Mouse (Mus musculus) heart, postnatal 25 days (tissue): Measurements from ENCODE around the gene Zfp787. TPM values are rescaled to one million over a fixed set of nuclear protein-coding genes. Genes with fewer than 3 reads are reported as not detected.
A peak's percentile ranks its signal among the peaks of the same experiment; 100 is the strongest.

Experiments used
- DNase-seq: peaks from one replicate; pipeline ENCODE4 v3.0.0; 2022; ENCODE audit warnings: low spot score
- intact Hi-C: fragments of 180-260 bp; cut with DNase I; formaldehyde crosslinking; loops from one replicate; pipeline ENCODE4 v1.15.1; 2025
- total RNA-seq, 2 experiments: library from RNA; stranded (reverse); gene quantifications; 2 replicates each; pipeline ENCODE4 v1.2.3; 2021

The Zfp787 gene
- total RNA-seq, 2 experiments from 2014 or later, result 29.8 to 33.1 TPM

- DNase-seq, result no peak
- intact Hi-C loops, result loop anchor here (1.0 kb wide), 1 partner anchor 14 kb away; no protein-coding TSS in a partner anchor
Measured at GRCm38 (mm10) chr7:6170391-6170790, 14.6 kb upstream of the Zfp787 start.

GRCm38 (mm10) chr7:6169403-6169802 lies 13.6 kb upstream of the Zfp787 start:
- intact Hi-C loops, result no loop called here
- no peak for DNase-seq

GRCm38 (mm10) chr7:6164671-6165070 lies 8.9 kb upstream of the Zfp787 start:
- intact Hi-C loops, result no loop called here
- DNase-seq, result no peak

DNA sequence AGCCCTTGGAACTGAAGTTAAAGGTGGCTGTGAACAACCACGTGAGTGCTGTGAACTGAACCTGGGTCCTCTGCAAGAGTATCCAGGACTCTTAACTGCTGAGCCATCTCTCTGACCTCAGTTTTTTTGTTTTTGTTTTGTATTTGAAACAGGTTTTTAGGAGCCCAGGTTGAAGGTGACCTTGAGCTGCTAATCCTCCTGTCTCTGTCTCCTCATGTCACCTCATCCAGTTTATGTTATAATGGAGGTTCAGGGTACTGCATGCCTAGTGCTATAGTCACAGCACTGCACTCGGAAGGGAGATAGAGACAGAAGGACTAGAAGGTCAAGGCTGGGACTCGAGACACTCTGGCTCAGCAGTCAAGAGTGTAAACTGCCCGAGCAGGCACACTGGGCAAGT lies 6.4 kb upstream of the Zfp787 start:
- intact Hi-C loops, result no loop called here
- DNase-seq, result no peak

- intact Hi-C loops, result no loop called here
Measured at GRCm38 (mm10) chr7:6161541-6161940, 5.7 kb upstream of the Zfp787 start.

GRCm38 (mm10) chr7:6159604-6160003 lies 3.8 kb upstream of the Zfp787 start:
- no peak for DNase-seq
- intact Hi-C loops, result loop anchor here (10.0 kb wide), 1 partner anchor 205 kb away; the partner anchor contains the start of gene Zfp78

More at GRCm38 (mm10) chr7:6161541-6161940, 5.7 kb upstream of the Zfp787 start:
- no peak for DNase-seq

DNA sequence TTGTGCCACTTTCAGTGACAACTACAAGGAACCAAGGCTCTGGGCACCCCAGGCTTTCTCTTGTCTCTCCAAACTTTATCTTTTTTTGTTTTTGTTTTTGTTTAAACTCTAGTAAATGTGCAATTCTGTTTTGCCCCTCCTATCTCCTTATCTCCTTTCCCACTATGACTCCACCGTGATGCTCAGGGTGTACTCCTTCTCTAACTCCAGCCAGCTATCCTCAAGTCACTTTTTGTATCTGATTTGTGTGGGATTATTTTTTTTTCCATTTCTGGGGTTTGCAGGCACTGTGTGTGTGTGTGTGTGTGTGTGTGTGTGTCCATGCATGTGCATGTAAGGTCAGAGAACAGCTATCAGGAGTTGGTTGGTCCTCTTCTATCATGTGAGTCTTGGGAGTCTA lies 1.7 kb upstream of the Zfp787 start:
- no peak for DNase-seq
- intact Hi-C loops, result loop anchor here (10.0 kb wide), 1 partner anchor 207 kb away; the partner anchor contains the start of gene Zfp78

- intact Hi-C loops, result loop anchor here (1.0 to 10.0 kb wide), 2 partner anchors 13 to 208 kb away; partner anchors contain the start of gene Zfp78
- DNase-seq, result no peak
Measured at GRCm38 (mm10) chr7:6156901-6157472, 1.2 kb upstream of the Zfp787 start.

GRCm38 (mm10) chr7:6155031-6155872 lies 545 bp downstream of the Zfp787 start:
- intact Hi-C loops, result loop anchor here (10.0 kb wide), 1 partner anchor 210 kb away; the partner anchor contains the start of gene Zfp78
- DNase-seq, result peak; percentile 73

- no peak for DNase-seq
- intact Hi-C loops, result loop anchor here (5.0 to 10.0 kb wide), 2 partner anchors 133 to 211 kb away; partner anchors contain the start of genes Zfp667 and Zfp78
Measured at GRCm38 (mm10) chr7:6154164-6154563, 1.6 kb downstream of the Zfp787 start.

DNA sequence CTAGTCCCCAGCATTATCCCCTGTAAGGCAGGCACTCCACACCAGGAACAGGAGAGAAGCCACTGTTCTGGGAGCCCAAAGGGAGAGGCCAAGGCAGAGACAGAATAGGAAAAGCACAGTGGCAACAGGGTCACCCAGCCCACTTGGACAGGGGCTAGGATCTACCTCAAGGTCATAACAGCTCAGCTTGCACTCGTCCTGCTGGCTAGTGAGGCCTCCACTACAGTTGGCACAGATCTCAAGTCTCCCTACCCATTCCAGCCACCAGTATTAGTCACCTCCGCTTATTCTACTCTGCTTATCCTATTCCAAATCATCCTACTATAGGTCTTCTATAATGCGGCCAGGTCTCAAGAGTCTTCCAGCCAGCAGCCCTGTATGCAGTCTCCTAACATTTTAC lies 2.7 kb downstream of the Zfp787 start:
- intact Hi-C loops, result loop anchor here (5.0 to 10.0 kb wide), 2 partner anchors 134 to 212 kb away; partner anchors contain the start of genes Zfp667 and Zfp78
- DNase-seq, result no peak

DNA sequence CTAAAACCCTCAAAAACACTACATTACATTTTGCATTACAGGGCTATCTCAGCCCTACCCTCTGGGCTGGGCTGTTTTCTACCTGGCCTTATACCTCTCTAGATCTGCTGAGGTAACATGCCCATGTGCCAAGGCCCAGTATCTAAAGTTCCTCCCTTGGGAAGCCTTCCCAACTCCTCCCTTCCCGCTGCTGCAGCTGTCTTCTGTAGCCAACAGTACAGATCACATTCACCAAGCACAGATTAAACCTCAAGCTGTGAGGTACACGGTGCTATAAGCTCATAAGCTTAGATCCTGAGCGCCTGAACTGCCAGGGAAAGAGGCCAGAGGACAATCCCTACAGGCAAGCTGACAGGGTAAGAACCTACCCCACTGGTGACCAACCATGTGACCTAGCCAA lies 3.8 kb downstream of the Zfp787 start:
- no peak for DNase-seq
- intact Hi-C loops, result loop anchor here (5.0 to 10.0 kb wide), 2 partner anchors 135 to 213 kb away; partner anchors contain the start of genes Zfp667 and Zfp78

DNA sequence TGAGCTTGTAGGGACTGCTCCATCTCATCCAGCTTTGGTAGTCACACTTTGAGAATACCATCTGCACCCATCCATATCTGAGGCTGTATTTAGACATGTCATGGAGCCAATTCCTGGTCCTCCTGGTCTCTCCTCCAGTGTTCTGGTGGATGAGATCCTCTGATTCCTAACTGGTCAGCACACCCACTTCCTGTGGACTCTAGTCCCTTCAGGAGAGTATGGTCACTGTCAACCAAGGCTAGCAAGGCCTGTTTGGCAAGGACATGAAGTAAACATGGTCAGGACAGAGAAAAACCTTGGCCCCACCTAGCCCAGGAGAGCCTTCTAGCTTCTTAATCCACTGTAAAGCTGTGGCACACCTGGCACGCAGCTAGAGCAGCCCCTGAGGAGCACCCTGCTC lies 4.5 kb downstream of the Zfp787 start:
- DNase-seq, result no peak
- intact Hi-C loops, result loop anchor here (5.0 to 10.0 kb wide), 2 partner anchors 136 to 214 kb away; partner anchors contain the start of genes Zfp667 and Zfp78

GRCm38 (mm10) chr7:6147688-6148087 lies 8.1 kb downstream of the Zfp787 start:
- DNase-seq, result no peak
- intact Hi-C loops, result no loop called here

GRCm38 (mm10) chr7:6146982-6147325 lies 8.8 kb downstream of the Zfp787 start:
- no peak for DNase-seq
- intact Hi-C loops, result no loop called here

DNA sequence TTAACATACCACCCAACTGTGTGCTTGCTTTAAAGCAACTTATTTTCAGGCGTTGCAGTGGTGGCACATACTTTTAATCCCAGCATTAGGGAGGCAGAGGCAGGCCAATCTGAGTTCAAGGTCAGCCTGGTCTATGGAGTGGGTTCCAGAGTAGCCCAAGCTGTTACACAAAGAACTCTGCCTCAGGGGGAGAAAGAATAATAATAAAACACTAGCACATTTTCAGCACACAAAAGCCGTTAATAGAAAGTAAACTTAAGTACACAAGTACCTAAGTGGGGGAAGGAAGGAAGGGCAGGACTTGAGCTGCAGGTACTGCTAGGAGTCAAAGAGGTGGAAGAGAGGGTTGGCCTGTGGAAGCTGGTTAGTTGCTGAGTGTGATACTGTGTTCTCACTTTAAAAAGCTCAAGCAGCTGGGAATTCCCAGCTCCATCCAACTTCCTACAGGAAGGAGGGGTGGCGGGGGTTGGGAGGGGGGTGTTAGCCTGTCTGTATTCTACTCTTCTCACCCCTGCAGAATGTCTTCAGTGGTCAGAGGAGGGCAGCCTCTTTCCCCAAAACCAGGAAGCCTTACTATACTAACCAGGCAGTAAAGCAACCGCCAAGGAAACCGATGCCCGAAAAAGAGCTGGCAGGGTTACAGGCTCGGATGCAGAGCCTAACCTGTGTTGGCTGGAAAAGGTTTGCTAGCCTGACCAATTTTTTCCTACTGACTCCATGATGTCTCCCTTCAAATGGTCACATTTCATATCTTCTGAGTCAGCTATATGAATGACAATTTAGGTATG lies 9.4 kb downstream of the Zfp787 start:
- intact Hi-C loops, result no loop called here

DNA sequence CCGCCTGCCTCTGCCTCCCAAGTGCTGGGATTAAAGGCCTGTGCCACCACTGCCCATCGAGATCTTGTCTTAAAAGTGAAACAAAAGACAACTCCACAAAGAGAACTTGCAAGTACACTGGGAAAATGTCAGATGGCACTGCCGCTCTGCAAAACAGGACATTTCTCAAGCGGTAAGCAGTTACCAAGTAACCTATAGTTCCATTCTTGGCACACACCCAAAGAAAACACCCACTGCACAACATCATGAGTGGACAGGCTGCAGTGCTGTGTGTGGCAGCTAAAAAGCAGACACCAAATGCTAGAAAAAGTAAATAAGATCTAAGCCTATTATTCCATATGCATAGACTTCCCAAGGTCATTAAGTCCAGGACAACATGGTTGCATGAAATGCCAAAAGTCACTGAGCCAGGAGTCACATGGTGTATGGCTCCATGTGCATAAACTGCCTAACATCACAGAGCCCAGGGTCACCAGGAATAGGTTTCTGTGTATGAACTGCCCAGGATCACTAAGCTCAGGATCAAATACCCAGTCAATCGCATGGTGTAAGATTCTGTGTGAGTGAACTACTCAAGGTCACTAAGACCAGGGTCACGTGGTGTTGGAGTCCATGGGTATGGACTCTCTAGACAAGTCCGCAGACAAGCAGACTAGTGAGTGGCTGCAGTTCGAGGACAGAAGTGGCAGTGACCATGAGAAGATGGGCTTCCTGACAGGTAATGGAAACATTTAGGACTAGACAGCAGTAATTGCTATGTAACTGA lies 10.2 kb downstream of the Zfp787 start:
- DNase-seq, result no peak
- intact Hi-C loops, result no loop called here

More for the DNA sequence above, 9.4 kb downstream of the Zfp787 start:
- no peak for DNase-seq

- no peak for DNase-seq
- intact Hi-C loops, result no loop called here
Measured at GRCm38 (mm10) chr7:6143991-6144531, 11.7 kb downstream of the Zfp787 start.

DNA sequence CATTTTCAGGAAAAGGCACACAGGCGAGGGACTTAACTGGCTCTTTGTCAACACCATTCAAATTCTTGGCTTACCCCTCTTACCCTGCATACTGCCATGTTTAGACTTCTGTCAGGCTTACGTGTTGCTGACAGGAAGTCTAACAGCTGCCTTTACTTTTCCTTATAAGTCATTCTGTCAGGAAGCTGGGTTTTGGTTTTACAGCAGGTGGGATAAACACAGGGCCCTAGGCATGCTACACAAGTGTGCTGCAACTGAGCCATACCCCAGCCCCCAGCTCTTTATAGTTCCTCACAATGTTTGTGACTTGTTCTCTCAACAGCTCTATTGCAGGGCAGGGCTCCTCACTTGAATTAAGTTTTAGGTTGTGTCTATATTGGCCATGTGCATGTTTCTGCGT lies 16.5 kb downstream of the Zfp787 start:
- intact Hi-C loops, result no loop called here

More for the DNA sequence above, 16.5 kb downstream of the Zfp787 start:
- no peak for DNase-seq
